Mouse (Mus musculus): Measurements from ENCODE around the gene Notch3.

DNA sequence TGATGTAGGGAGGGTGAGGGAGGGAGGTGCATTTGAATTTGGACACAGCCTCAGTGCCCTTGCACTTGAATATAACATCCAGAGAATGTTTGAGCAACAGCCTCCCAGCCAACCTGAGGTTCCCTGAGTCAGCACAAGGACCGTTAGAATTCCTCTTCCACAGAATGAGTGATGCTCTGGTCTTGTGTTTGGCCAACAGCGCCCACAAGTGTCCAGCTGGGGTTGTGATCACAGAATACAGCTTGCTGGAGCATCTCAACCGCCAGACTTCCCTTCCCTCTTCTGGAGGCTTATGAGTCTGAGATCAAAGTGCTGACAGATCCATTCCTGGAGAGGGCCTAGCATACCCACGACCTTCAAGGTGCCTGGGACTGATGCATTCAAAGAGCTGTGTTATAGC lies 63.6 kb downstream of the Notch3 start:
- TF ChIP-seq HCFC1 (IDR thresholded peaks at IDR 0.05; ENCODE audit: borderline replicate concordance, insufficient read depth, low read length) (no peak), MAFK (IDR thresholded peaks at IDR 0.05; ENCODE audit: insufficient read depth, low read depth, low read length) (peak; percentile 77)

All from ES-E14 (cell line).